Mouse (Mus musculus): ENCODE results near the gene Acsl4.

GRCm38 (mm10) chrX:142410060-142410459, 19.7 kb upstream of the Acsl4 start:
- TF ChIP-seq CTCF (IDR thresholded peaks at IDR 0.05) (no peak), EP300 (IDR thresholded peaks at IDR 0.05) (no peak)
